Mouse (Mus musculus) small intestine, adult 2 months (tissue): ENCODE measurements at regions not wholly inside any gene's neighbourhood (a gene's known extent, or its start where the extent isn't known, plus 50 kb on each side); places are given as distances from the start of the nearest gene placed in this dataset.

Experiments used
- CTCF ChIP-seq: fragments of 200-500 bp; IDR thresholded peaks from 2 replicates; pipeline ENCODE4 v1.5.1; 2012; ENCODE audit warnings: low read depth, mild to moderate bottlenecking, control low read depth, inconsistent platforms, low read length, moderate library complexity, mixed read lengths; ENCODE audit not compliant: insufficient replicate concordance, insufficient read length; ENCODE audit errors: extremely low read depth
- POLR2A ChIP-seq: fragments of 200-500 bp; IDR thresholded peaks from 2 replicates; pipeline ENCODE4 v1.6.1; 2012; ENCODE audit warnings: low read depth, mild to moderate bottlenecking, control low read depth, inconsistent platforms, low read length, moderate library complexity

DNA sequence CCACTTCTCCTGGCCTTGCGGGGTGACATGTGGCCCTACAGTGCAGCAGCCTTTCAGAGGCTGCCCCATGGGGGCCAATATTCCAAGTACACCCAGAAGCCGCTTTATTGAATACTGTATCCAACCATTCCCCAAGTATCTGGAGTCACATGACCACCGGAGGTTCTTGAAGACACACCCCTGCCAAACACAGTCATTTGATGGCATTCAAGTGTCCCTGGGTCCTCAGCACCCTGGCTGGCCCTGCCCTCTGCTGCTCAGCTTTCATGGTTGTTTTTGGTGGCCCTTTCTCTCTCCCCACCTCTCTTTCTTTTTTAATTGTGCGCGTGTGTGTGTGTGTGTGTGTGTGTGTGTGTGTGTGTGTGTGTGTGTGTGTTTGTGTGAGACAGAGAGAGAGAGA, 97.3 kb upstream of the Tmem189 start:
- TF ChIP-seq POLR2A (no peak), CTCF (no peak)
